13 mouse cellular contexts compared by ENCODE assay signal in the genomic region with DNA sequence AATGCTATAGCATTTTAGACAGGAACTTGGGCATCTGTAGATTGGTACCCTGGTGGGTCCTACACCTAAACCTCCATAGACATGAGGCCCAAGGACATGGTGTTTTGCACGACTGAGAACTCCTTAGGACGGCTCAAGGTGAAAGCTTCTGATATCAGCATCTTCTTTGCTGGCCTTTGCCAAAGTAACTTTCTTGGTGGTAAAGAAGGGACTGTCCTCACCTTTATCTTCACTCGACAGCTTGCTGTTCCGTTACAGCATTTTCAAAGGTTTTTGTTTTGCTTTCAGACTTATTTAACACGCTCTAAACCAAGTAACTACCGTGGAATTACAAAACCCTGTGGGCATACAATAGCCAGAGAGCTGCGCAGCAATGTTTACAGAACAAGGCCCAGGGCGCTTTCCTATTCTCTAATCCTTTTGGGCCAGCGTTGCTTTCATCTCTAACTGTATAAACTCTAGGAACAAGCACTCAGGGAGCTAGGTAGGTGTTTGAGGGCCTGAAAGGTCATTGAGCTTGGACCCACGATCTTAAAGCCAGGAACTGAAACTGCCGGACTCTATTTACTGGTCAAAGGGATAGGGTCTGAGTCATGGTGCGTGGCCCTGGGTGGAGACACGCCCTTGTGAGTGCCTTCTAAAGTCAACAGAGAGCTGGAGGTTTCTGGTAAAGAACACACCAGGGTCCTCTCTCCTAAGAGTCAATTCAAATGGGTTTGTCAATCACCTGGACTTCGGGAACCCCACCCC. TPM values are rescaled to one million over a fixed set of nuclear protein-coding genes. Genes with fewer than 3 reads are reported as not detected.
A peak's percentile ranks its signal among the peaks of the same experiment; 100 is the strongest.
DNase-seq lines count a peak whose midpoint lies in the region; ATAC-seq and TF ChIP-seq lines count a peak whose summit lies in the region.
"Had no signal": no experiment of that assay in that cellular context is flagged by ENCODE, and none has a peak within 500 bp of the region (broad histone marks: within the 10 kb centered on the region; RNA-seq: fewer than 3 reads in every experiment).

No protein-coding gene starts in this region.

- no peaks in the 10 kb centered on the region for H3K36me3 ChIP-seq in midbrain, embryonic 11.5 days (ENCODE audit: control insufficient read depth, insufficient read depth, low read length)
- no peaks in the 10 kb centered on the region; the same call in 1 of the 2 replicates for H3K36me3 ChIP-seq in midbrain, postnatal 0 days (ENCODE audit: insufficient read depth, low read length)

- DNase-seq in midbrain, embryonic 11.5 days (ENCODE audit: low spot score, missing footprints): peak; percentile 72
- DNase-seq in midbrain, postnatal 0 days (ENCODE audit: low spot score): no peak
- DNase-seq in lung, postnatal 10 days: peak; percentile 11
- DNase-seq in testis, postnatal 10 days (ENCODE audit: low spot score): peak; percentile 36
- DNase-seq in MN1 (ENCODE audit: low spot score): no peak
- no peak for DNase-seq in ovary, adult 18-20 months (ENCODE audit: low spot score)
- DNase-seq in heart, adult 8-10 months (ENCODE audit: low spot score): no peak
- DNase-seq: thymus, adult 2 months had no signal

- no peaks in the 10 kb centered on the region for H3K4me1 ChIP-seq in midbrain, embryonic 11.5 days (ENCODE audit: control insufficient read depth, insufficient read depth, low read length)
- H3K4me1 ChIP-seq in midbrain, postnatal 0 days (ENCODE audit: insufficient read depth, low read length): no peaks in the 10 kb centered on the region

- no peak overlapping the region for H3K4me2 ChIP-seq in midbrain, embryonic 11.5 days
- no peak overlapping the region for H3K4me2 ChIP-seq in midbrain, postnatal 0 days (ENCODE audit: low read depth, low read length, poor library complexity, severe bottlenecking)
- H3K4me2 ChIP-seq: heart, embryonic 11.5 days had no signal

- H3K9ac ChIP-seq in midbrain, embryonic 11.5 days (ENCODE audit: low read length): no peak overlapping the region
- no peak overlapping the region for H3K9ac ChIP-seq in midbrain, postnatal 0 days (replicated peaks; ENCODE audit: low read length, poor library complexity, severe bottlenecking)

- no peaks in the 10 kb centered on the region for H3K27me3 ChIP-seq in midbrain, embryonic 11.5 days (ENCODE audit: control insufficient read depth, insufficient read depth, low read length)
- no peaks in the 10 kb centered on the region for H3K27me3 ChIP-seq in midbrain, postnatal 0 days (ENCODE audit: insufficient read depth, low read length)
- H3K27me3 ChIP-seq: megakaryocyte, embryonic 14.5 days had no signal

- TF ChIP-seq CTCF in midbrain, postnatal 0 days (IDR thresholded peaks at IDR 0.05): no peak

- WGBS in midbrain, embryonic 11.5 days: 82% methylated on average over 14 of the region's 14 CpGs
- 69% methylated on average over 14 of the region's 14 CpGs for WGBS in midbrain, postnatal 0 days

- no peak for ATAC-seq in midbrain, embryonic 11.5 days (ENCODE audit: low FRiP score)
- no peak for ATAC-seq in midbrain, postnatal 0 days (ENCODE audit: low FRiP score)
- ATAC-seq in hematopoietic stem cell, adult 5-6 weeks (replicated peaks in 1 of 2; ENCODE audit: insufficient read depth in 1 of 2, low FRiP score in 2 of 2, low TSS enrichment in 1 of 2, low read depth in 1 of 2, poor library complexity in 2 of 2, severe bottlenecking in 2 of 2): peak; percentile 12 to 45; a peak in 2 of 4 replicates
- ATAC-seq: forebrain, embryonic 14.5 days; inflammation-experienced regulatory T-cells, adult 6 months had no signal

- no peak overlapping the region for H3K27ac ChIP-seq in midbrain, embryonic 11.5 days (ENCODE audit: low read depth, low read length)
- no peak overlapping the region for H3K27ac ChIP-seq in midbrain, postnatal 0 days (ENCODE audit: low read depth, low read length)

- no peak overlapping the region for H3K4me3 ChIP-seq in midbrain, embryonic 11.5 days (ENCODE audit: low read depth, low read length)
- H3K4me3 ChIP-seq in midbrain, postnatal 0 days (ENCODE audit: low read depth, low read length): no peak overlapping the region
- H3K4me3 ChIP-seq: megakaryocyte, embryonic 14.5 days had no signal

- no peaks in the 10 kb centered on the region for H3K9me3 ChIP-seq in midbrain, embryonic 11.5 days (ENCODE audit: control insufficient read depth, low read length)
- no peaks in the 10 kb centered on the region for H3K9me3 ChIP-seq in midbrain, postnatal 0 days (ENCODE audit: low read length)
- H3K9me3 ChIP-seq: megakaryocyte, embryonic 14.5 days had no signal

RNA-seq across cellular contexts. Expression of gene Txndc2, which starts 21.5 kb away (rescaled TPM):
- 0.12 and 0.18 TPM in 2 replicates for polyA plus RNA-seq in midbrain, embryonic 11.5 days (2014; fragmentation: Nextera tagmentation; extraction: Ambion mirVana)
- total RNA-seq in midbrain, postnatal 0 days (2014; rRNA removed): not detected in 2 replicates
- not detected in 2 replicates for polyA plus RNA-seq in midbrain, postnatal 0 days (2015; fragmentation: Nextera tagmentation; extraction: Ambion mirVana)
- not detected in 2 replicates for total RNA-seq in hematopoietic stem cell, adult 5-6 weeks (2017)
- under 1 TPM in 2 of 4 experiments, not detected in 2; 0.12 to 0.16 TPM for total RNA-seq in heart, adult 8-10 months (2022)
- polyA plus RNA-seq: heart, embryonic 11.5 days; inflammation-experienced regulatory T-cells, adult 6 months; thymus, adult 2 months had no signal

RNA-seq across cellular contexts. Expression of gene Vapa, which starts 50.1 kb away (rescaled TPM):
- 242 and 263 TPM in 2 replicates for polyA plus RNA-seq in midbrain, embryonic 11.5 days (2014; fragmentation: Nextera tagmentation; extraction: Ambion mirVana)
- total RNA-seq in midbrain, postnatal 0 days (2014; rRNA removed): 124 and 137 TPM in 2 replicates
- polyA plus RNA-seq in midbrain, postnatal 0 days (2015; fragmentation: Nextera tagmentation; extraction: Ambion mirVana): 299 and 315 TPM in 2 replicates
- total RNA-seq in hematopoietic stem cell, adult 5-6 weeks (2017): 69.5 and 113 TPM in 2 replicates
- total RNA-seq in heart, adult 8-10 months (2022): 10 to 100 TPM; 67.8 to 79.9 (median 75.9) TPM

Comparison
In these comparisons a context has a peak if more than half of its experiments do, and no peak if none do; other contexts are left out.
1. DNase-seq: peak in midbrain, embryonic 11.5 days (single experiment), lung, postnatal 10 days (single experiment) and testis, postnatal 10 days (single experiment); none in midbrain, postnatal 0 days (single experiment), MN1 (single experiment), ovary, adult 18-20 months (single experiment) and heart, adult 8-10 months (single experiment).
2. ATAC-seq: peak in hematopoietic stem cell, adult 5-6 weeks (2 of 2); none in midbrain, embryonic 11.5 days (single experiment) and midbrain, postnatal 0 days (single experiment).